Mouse (Mus musculus): ENCODE results near the gene Pkp4.

Pkp4 gene

DNA sequence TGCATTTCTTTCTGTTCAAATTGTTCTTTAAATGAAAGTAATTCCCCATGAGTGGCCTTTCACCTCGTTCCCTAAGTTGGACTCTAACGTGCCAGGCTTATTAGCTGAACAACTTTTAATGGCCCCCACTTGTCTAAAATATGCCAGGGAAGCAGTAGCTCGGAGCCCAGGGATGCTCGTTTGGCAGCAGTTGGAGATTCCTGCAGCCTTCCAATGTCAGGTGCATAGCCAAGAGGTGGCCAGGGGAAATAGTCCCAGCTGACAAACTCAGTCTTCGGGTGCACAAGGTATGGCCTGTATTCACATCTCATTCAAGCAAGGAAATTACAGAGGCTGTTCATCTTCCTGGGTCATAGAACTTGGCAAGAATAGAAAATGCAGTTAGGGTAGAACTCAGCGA, 112.1 kb downstream of the Pkp4 start:
- in situ Hi-C loops (cut with MseI, MboI), result no loop called here

DNA sequence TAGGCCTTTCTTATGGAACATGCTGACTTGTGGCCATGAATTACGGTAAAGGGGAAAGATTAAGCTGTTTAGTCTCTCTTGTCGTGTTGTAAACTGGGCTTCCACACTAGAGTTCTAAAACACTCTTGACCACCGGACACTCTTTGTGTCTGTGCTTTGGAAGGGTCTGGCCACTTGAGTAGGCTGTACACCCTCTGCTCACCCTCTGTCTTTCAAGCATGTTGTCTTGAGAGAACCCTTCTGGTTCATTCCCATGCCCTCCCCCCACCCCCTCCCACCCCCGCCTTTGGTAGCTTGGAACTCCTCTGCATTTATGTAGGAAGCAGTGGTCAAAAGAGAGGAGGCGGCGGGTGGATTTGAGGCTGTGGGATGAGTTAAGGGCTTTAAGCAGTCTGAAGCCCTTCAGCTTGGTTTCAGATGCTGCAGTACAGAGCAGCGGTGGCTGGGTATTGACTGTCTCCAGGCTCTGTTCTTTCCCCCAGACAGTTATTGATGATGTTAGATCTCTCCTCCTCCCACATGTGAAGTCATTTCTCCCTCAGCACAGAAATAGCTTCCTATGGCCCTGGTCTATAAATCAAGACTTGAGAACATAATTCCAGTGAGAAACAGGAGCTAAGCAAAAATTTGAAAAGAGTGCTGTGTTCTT, 120.4 kb downstream of the Pkp4 start:
- in situ Hi-C loops (cut with MseI, MboI), result no loop called here

DNA sequence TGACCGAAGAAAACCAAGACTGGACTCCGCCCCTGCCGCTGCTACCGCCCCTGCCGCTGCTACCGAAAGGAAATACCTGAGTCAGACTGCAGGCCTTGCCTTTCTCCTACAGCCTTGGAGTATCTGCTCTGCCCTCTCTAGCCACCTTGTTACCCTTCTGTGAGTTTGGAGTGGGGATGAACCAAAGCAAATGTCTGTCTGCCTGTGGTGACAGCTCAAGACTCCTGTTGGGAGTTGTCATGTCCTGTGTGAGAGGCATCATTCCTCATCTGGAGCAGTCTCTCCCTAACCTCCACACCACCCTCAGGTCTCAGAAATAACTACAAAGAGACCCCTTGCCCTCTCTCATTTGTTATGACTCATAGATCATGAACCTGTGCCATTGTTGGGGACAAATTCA, 122.3 kb downstream of the Pkp4 start:
- in situ Hi-C loops (cut with MseI, MboI), result no loop called here

DNA sequence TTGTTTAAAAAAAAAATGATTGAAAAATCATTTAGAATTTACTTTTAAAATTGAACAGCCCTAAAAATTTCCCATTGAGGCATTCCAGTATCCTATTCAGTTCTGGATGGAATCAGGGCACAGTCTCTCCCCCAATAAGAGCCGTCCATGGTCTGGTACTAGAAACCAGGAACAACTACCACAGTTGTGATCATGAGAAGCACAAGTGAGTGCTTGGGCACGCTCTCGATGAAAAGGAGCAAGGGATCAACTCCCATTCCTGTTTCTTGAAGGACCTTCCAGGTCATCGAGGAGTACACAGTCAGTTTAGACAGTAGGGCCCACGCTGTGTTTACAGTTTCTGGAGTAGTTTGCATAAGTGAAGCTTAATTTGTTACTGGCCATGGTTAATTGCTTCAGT, 123.6 kb downstream of the Pkp4 start:
- in situ Hi-C loops (cut with MseI, MboI), result no loop called here

DNA sequence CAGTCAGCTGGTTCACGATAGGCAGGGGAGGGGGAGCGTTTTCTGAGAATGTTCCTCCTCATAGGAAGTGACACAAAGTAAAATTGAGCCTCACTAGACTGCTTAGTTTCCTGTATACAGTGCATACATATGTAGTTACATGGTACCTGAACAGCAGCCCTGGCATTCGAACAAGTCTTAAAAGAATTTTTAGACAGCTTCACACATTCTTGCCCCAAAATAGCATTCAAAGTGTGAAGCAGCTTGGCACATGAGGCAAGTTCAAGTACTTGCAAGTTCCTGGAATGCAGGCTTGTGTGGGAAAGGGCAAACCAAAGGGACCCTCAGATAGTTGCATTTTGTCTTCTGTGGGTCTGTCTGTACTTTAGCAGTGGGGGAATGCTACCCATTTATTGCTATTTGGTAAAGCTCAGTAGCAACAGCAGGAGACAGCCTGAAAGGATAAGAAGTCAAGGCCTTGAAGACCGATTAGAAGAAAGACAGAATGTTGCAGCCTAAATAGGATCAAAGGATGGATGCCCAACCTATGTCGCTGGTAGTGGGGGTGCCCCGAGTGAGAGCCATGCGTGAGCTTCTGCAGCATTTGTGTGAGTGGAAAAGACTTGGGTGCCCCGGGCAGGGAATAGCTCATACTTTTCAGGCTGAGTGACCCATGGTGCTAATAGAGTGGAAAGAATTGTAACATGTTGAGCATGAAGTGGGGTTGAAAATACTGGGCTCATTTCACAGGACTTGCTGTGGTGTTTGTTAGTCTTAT, 124.3 kb downstream of the Pkp4 start:
- in situ Hi-C loops (cut with MseI, MboI), result no loop called here

DNA sequence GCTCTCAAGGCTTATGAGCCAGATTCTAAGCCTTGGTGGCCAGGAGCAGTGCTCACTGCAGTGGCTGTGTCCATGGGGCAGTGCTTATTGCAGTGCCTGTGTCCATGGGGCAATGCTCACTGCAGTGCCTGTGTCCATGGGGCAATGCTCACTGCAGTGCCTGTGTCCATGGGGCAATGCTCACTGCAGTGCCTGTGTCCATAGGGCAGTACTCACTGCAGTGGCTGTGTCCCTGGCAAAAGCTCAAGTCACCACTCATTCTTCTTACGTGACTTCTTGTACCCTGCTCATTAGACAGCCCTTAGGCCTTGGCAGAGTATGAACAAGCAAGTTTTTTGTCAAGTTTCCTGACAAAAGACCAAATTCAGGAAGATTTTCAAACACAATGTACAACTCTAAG, 124.9 kb downstream of the Pkp4 start:
- in situ Hi-C loops (cut with MseI, MboI), result no loop called here

DNA sequence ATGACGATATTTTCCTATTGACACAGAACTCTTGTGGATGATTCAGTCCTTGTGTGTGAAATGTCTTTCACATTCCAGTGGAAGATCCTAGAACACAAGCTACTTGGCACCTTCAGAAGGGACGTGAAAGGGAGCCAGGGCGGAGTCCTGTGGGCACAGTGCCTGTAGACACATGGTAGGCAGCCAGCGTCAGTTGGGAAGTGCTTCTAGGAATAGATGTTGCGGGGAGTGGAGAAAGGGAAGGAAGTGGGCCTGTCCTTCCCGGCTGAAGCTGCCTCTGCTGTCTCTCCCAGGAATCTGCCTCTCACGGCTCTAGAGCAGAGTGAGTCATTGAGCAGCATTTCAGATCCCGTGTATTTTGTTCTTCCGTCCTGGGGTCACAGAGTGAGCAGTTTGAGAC, 125.6 kb downstream of the Pkp4 start:
- in situ Hi-C loops (cut with MseI, MboI), result no loop called here

DNA sequence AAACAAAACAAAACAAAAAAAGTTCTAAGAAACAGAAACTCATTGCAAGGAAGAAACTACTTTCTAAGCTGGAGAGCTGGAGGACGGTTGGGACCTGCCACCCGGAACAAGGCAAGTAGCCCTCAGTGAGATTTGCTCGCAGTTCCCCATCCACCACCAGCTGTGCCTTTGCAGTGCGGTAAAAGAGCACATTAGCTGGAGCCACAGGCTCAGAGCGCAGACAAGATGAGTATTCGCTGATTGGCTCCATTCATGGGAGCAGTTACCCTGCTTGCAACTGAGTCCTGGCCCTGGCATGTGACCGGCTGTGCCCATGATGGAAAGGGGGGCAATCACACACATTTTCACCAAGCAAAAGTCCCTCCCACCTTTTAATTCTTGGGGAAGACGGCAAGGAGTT, 127.0 kb downstream of the Pkp4 start:
- in situ Hi-C loops (cut with MseI, MboI), result no loop called here

DNA sequence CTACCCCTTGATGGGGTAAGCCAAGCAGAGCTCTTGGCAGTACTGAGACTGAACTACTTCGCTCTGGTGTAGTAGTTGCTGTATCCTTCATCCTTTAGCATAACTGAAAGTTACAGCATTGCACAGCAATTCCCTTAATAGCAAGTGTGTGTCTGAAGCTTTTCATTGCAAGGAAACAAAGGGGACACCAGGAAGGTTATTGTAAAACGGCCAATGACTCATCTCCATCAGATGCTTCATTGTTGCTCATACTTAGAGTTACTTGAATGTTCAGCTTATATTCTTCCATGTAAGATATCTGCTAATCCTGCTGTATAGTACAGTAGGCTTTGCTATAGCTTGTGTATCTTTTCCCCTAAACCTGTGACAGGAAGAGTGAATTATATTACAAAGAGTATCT, 128.8 kb downstream of the Pkp4 start:
- in situ Hi-C loops (cut with MseI, MboI), result no loop called here

DNA sequence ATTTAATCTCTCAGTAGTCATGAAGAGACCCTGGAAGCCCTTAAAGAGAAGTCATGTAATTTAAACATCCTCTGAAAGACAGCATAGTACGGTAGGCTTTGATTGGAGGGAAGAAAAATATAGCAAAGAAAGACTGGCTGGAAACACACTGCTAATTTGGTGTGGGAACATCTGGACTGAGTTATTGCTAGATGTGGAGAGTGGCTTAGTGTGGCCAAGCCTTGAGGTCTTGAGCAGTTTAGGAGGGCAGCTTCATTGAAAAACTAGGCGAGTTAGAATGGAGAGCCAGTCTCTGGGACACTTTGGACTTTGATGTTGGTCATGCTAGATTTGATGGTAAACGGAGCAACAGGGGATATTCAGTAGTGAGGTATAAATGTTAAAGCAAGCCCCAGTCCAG, 129.7 kb downstream of the Pkp4 start:
- in situ Hi-C loops (cut with MseI, MboI), result no loop called here

DNA sequence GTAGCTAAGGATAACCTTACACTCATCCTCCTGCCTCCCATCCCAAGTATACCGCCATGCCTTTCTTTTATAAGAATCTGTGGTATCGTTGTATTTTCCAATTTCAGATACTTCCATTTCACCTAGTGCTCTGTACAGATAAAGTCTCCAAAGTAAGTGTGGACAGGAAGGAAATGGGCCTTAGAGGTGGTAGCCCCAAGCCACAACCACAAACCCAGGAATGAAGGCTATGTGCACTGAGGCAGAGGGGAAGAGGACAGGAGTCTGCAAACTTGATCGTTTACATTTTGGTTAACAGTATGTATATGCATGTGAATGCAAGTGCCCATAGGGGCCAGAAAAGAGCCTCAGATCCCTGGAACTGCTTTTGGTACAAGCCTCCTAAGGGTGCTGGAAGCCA, 139.2 kb downstream of the Pkp4 start:
- in situ Hi-C loops (cut with MseI, MboI), result no loop called here

DNA sequence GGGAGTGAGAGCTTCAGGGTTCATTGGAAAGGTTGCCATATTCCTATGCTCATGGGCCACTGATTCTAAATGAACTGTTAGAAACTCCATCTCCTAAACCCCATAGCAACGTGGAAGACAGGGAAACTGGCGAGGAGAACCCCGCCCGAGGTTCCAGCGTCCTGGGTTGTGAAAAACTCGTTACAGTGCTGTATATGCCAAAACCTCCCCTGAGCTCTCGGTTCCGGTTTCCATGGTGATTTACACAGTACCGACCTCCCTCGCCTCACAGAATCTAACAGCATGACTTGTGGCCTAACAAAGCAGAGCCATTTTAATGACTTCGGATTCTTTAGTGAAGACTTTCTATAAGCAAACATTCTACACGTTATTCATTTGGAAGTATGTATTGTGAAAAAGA, 141.0 kb downstream of the Pkp4 start:
- in situ Hi-C loops (cut with MseI, MboI), result no loop called here

DNA sequence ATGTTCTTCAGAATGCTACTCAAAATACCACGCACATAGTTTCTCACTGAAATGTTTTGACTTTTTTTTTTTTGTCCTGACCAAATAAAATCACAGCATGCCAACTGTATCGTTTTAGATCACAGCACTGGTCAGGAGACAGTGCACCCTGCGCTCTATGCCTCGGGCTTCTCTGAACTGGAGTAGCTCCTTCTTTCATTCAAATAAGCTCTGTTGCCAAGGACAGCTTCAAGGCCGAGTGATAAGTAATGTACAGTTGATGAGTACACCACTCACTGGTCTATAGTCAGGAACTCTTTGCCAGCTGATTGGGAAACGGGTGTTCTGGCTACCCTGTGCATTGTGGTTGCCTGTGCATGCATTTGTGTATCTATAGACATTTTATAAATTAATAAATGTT, 141.8 kb downstream of the Pkp4 start:
- in situ Hi-C loops (cut with MseI, MboI), result no loop called here

DNA sequence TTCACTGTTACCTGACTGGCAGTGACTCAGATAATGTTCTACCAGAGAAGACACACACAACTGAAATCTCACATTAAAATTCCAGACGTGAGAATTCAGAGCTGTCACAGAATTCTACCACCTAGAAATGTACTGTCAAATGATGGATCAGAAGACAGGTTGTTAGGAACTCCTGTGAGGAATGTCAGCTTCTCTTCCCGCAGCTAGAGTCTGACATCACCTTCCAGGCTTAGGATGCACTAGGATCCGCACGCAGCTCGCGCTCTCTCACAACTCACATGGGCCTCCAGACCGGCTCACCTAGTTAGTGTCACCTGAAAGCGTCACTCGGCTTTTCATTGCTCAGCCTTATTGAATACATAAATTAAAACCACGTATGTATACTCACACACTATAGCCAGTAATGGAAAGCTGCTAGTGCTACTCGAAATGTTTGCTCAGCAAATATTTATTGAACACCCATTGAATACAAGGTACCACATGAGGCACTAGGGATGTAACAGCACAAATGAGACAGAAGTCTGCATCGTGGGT, 142.9 kb downstream of the Pkp4 start:
- in situ Hi-C loops (cut with MseI, MboI), result no loop called here

DNA sequence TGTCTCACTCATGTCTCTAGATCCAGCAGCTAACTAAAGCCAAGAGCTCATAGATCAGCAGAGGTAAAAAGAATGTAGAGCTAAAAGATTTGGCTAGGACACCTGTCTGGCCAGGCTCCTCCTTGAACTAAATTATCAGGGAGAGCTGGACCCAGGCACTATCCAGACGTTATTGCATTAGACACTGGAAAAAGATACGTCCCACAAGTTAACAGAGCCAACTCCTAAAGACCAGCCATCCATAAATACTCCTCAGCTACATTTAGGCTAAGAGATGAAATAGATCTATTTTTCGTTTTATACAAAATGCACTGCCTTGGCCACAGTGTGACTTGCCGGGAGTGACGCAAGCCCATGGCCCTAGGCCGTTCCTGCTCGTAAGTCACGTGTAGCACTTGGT, 146.7 kb downstream of the Pkp4 start:
- in situ Hi-C loops (cut with MseI, MboI), result no loop called here

DNA sequence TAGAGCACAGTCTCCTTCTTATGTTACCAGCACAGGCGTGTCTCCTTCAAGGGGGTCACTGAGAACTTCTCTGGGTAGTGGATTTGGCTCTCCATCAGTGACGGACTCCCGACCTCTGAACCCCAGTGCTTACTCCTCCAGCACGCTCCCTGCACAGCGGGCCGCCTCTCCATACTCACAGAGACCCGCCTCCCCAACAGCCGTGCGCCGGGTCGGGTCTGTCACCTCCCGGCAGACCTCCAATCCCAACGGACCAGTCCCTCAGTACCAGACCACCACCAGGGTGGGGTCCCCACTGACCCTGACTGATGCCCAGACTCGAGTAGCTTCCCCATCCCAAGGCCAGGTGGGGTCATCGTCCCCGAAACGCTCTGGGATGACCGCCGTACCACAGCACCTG, 147.4 kb downstream of the Pkp4 start:
- in situ Hi-C loops (cut with MseI, MboI), result no loop called here

DNA sequence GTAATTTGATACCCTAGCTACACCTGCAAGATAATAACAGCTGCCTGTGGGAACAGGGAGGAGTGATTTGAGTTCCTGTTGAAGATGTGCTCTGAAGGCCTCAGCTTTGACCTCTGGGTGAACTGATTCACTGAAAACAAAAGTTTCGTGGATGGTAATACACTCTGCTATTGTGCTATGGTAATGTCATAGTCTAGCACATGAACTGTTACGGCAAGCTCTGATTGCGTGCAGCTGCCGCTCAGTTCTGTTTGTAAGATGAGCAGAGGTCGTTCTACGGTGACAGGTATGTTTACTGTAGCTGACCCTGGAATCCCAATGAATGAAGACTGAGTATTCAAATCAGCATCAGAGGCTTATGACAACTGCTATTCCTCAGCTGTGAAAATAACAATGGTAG, 152.6 kb downstream of the Pkp4 start:
- in situ Hi-C loops (cut with MseI, MboI), result no loop called here

DNA sequence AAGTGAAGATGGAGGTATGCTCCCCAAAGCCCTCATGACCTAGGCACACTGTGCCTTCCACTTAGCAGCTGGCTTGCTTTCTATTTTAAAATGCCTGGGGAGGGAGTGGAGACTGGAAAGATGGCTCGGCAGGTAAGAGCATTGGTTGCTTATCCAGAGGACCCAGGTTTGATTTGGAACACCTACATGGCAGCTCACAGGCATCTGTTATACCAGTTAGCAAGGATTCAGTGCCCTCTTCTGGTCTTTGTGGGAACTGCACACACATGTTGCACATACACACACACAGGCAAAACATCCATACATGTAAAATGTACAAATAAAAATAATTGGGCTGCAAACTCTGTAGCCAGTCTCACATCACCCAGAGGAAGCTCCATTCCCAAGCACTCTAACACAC, 158.0 kb downstream of the Pkp4 start:
- in situ Hi-C loops (cut with MseI, MboI), result no loop called here

DNA sequence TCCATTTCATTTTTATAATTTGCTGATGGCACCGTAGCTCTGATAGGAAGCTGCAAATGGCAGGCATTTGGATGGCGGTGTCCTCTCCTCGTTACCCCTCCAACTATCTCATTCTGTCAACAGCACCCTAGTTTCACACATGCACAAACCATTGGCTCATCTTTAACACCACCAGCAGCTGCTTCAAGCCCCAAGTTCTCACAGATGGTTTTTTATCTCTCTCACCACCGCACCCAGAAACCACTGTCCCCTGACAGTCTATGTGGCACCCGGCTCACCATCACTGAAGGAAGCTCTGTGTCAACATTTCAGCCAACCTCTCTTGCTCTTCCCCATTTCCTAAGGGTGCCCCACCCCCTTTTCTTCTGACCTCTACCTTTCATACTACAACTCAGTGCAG, 167.3 kb downstream of the Pkp4 start:
- in situ Hi-C loops (cut with MseI, MboI), result no loop called here

DNA sequence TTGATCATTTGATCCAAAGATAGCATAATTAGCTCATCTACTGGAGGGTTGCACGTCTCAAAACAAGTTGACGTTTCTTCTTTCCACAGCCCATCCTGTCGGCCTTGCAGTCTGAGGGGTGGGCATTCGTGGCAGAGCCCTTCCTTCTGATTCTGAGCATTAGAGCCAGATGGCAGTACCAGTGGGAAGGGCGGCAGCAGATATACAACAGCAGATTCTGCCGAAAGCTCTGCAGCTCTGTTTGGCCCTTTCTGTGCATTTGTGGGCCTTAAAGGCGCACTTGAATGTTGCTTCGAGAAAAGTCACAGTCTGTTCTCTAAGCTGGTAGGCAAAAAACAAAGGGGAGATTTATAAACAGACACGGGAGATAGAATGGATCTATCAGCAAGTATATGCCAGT, 170.4 kb downstream of the Pkp4 start:
- in situ Hi-C loops (cut with MseI, MboI), result no loop called here

DNA sequence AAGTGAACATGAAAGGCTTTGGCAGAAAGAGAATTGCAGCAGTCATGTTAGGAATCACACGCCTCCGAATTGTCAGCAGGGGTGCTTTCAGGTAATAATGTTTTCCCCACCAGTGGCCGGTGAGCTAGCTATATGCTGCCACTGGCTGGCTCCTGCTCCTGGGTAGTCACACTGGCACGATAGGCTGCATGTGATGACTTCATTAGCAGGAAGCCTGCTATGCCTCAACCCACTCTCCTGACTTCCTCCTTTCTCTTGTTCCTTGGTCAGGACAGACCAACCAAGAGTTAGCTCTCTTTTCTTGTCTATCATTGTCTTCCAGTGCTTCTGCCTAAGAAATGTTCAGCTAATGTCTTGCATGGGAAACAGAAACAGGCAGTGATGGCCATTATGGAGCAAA, 171.9 kb downstream of the Pkp4 start:
- in situ Hi-C loops (cut with MseI, MboI), result no loop called here

DNA sequence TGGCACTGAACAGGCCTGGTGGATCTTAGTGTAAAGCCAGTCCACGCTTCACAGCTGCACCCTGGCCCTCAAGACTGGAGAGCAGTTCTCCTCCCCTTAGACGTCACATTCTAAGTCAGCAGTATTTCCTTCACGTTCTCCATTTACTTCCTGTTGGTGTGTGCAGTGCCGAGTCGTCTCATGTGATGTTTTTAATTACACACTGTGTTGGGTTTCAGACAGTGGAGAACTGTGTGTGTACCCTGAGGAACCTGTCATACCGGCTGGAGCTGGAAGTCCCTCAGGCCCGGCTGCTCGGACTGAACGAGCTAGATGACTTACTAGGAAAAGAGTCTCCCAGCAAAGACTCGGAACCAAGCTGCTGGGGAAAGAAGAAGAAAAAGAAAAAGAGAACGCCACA, 177.9 kb downstream of the Pkp4 start:
- in situ Hi-C loops (cut with MseI, MboI), result no loop called here

DNA sequence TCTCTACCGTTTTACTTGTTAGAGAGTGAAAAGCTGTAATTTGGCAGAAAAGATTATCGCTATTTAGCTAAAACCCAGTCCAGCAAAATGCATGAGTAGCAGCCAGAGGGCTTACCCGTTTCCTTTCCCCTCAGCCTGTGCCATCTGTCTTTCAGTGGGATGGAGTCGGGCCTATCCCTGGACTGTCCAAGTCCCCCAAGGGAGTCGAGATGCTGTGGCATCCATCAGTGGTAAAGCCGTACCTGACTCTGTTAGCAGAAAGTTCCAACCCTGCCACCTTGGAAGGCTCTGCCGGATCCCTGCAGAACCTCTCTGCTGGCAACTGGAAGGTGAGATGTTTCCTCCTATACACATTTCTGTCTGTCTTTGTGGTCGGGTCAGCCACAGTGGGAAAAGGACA, 178.3 kb downstream of the Pkp4 start:
- in situ Hi-C loops (cut with MseI, MboI), result no loop called here
